Mouse (Mus musculus) intestine, embryonic 15.5 days (tissue): ENCODE measurements at regions not wholly inside any gene's neighbourhood (a gene's known extent, or its start where the extent isn't known, plus 50 kb on each side); places are given as distances from the start of the nearest gene placed in this dataset.
A peak's percentile ranks its signal among the peaks of the same experiment; 100 is the strongest.

Experiments used
- ATAC-seq: fragments of 200-750 bp; cut with Nextera tagmentation; 2 replicates; pipeline ENCODE4 v1.8.0; 2017; ENCODE audit warnings: moderate TSS enrichment, moderate library complexity
- H3K27ac ChIP-seq: fragments of 300-500 bp; sonication (generic); 2 replicates; pipeline ENCODE4 v1.5.1; 2015; ENCODE audit warnings: mild to moderate bottlenecking, inconsistent platforms
- H3K27me3 ChIP-seq: fragments of 300-500 bp; sonication (generic); replicated peaks from 2 replicates; pipeline ENCODE4 v1.6.1; 2015; ENCODE audit warnings: inconsistent platforms
- H3K36me3 ChIP-seq: fragments of 300-500 bp; sonication (generic); 2 replicates; pipeline ENCODE4 v1.6.1; 2015; ENCODE audit warnings: inconsistent platforms
- H3K4me1 ChIP-seq: fragments of 300-500 bp; sonication (generic); replicated peaks from 2 replicates; pipeline ENCODE4 v1.6.1; 2015; ENCODE audit warnings: inconsistent platforms
- H3K4me2 ChIP-seq: fragments of 300-500 bp; sonication (generic); replicated peaks from 2 replicates; pipeline ENCODE4 v1.6.1; 2015; ENCODE audit warnings: mild to moderate bottlenecking, inconsistent platforms
- H3K4me3 ChIP-seq: fragments of 300-500 bp; sonication (generic); replicated peaks from 2 replicates; pipeline ENCODE4 v1.5.1; 2015; ENCODE audit warnings: inconsistent platforms
- H3K9ac ChIP-seq: fragments of 300-500 bp; sonication (generic); 2 replicates; pipeline ENCODE4 v1.6.1; 2015; ENCODE audit warnings: inconsistent platforms
- H3K9me3 ChIP-seq: fragments of 300-500 bp; sonication (generic); 2 replicates; pipeline ENCODE4 v1.6.1; 2016; ENCODE audit warnings: inconsistent platforms
- whole genome bisulfite sequencing: fragments of 180-500 bp; shearing (Covaris S2); methylation state at CpG from one replicate; pipeline ENCODE4 v1.1.7; 2015; 5-methylcytosine and 5-hydroxymethylcytosine counted together

- Histone ChIP-seq H3K27me3 (no peaks in the 10 kb centered on the region; the same call in 1 of the 2 replicates), H3K9me3 (no peaks in the 10 kb centered on the region), H3K27ac (no peak overlapping the region), H3K4me1 (peaks cover 9% of the 10 kb centered on the region), H3K4me3 (no peak overlapping the region), H3K4me2 (no peak overlapping the region), H3K36me3 (no peaks in the 10 kb centered on the region), H3K9ac (no peak overlapping the region)
- no peak for ATAC-seq
- WGBS: 74% methylated on average over 4 of the region's 4 CpGs
Measured at GRCm38 (mm10) chr17:83159634-83160033, 55.5 kb upstream of the Pkdcc start.

GRCm38 (mm10) chr17:83160296-83160695, 54.8 kb upstream of the Pkdcc start:
- 79% methylated on average over 4 of the region's 4 CpGs for WGBS
- ATAC-seq: no peak
- Histone ChIP-seq H3K27ac (no peak overlapping the region), H3K4me1 (peaks cover 9% of the 10 kb centered on the region), H3K36me3 (no peaks in the 10 kb centered on the region), H3K9me3 (no peaks in the 10 kb centered on the region), H3K4me2 (no peak overlapping the region), H3K4me3 (no peak overlapping the region), H3K27me3 (no peaks in the 10 kb centered on the region; the same call in 1 of the 2 replicates), H3K9ac (no peak overlapping the region)

- no peak for ATAC-seq
- Histone ChIP-seq H3K36me3 (no peaks in the 10 kb centered on the region), H3K4me3 (no peak overlapping the region), H3K9ac (no peak overlapping the region), H3K27me3 (peaks cover 4% of the 10 kb centered on the region; the same call in 1 of the 2 replicates), H3K4me2 (no peak overlapping the region), H3K9me3 (no peaks in the 10 kb centered on the region), H3K27ac (no peak overlapping the region), H3K4me1 (peaks cover 16% of the 10 kb centered on the region)
- WGBS: 57% methylated on average over 2 of the region's 2 CpGs
Measured at GRCm38 (mm10) chr17:83161731-83162130, 53.4 kb upstream of the Pkdcc start.

- peaks cover 6% of the 10 kb centered on the region; the same call in 1 of the 2 replicates for H3K27me3 ChIP-seq
- no peaks in the 10 kb centered on the region for H3K9me3 ChIP-seq
- H3K4me1 ChIP-seq: peaks cover 19% of the 10 kb centered on the region
- H3K4me3 ChIP-seq: no peak overlapping the region
- H3K27ac ChIP-seq: 0 out of 2 replicates have a peak overlapping the region, but pooled peaks have one; percentile 33
- ATAC-seq: no peak
- H3K36me3 ChIP-seq: no peaks in the 10 kb centered on the region
- H3K4me2 ChIP-seq: no peak overlapping the region
- WGBS: 45% methylated on average over 9 of the region's 9 CpGs
- no peak overlapping the region for H3K9ac ChIP-seq
Measured at GRCm38 (mm10) chr17:83163952-83164560, 51.0 kb upstream of the Pkdcc start.

- no peak for ATAC-seq
Measured at GRCm38 (mm10) chr17:83164728-83165127, 50.4 kb upstream of the Pkdcc start.

GRCm38 (mm10) chr17:83165140-83165539, 50.0 kb upstream of the Pkdcc start:
- ATAC-seq: peak; percentile 29; the same call in 1 of the 2 replicates
- H3K9ac ChIP-seq: no peak overlapping the region
- no peak overlapping the region for H3K4me3 ChIP-seq
- no peaks in the 10 kb centered on the region for H3K9me3 ChIP-seq
- H3K4me1 ChIP-seq: peaks cover 19% of the 10 kb centered on the region
- H3K27me3 ChIP-seq: peaks cover 6% of the 10 kb centered on the region; the same call in 1 of the 2 replicates
- WGBS: 61% methylated on average over 4 of the region's 4 CpGs
- no peak overlapping the region for H3K27ac ChIP-seq
- H3K4me2 ChIP-seq: no peak overlapping the region
- H3K36me3 ChIP-seq: no peaks in the 10 kb centered on the region

More at GRCm38 (mm10) chr17:83164728-83165127, 50.4 kb upstream of the Pkdcc start:
- Histone ChIP-seq H3K36me3 (no peaks in the 10 kb centered on the region), H3K4me1 (peaks cover 19% of the 10 kb centered on the region), H3K4me3 (no peak overlapping the region), H3K9me3 (no peaks in the 10 kb centered on the region), H3K27ac (no peak overlapping the region), H3K27me3 (peaks cover 6% of the 10 kb centered on the region; the same call in 1 of the 2 replicates), H3K9ac (no peak overlapping the region), H3K4me2 (no peak overlapping the region)
- WGBS: 33% methylated on average over 4 of the region's 4 CpGs
